Mouse (Mus musculus): Measurements from ENCODE around the gene Ephx3. TPM values are rescaled to one million over a fixed set of nuclear protein-coding genes. Genes with fewer than 3 reads are reported as not detected.

Gene Ephx3
- total and polyA plus RNA-seq, 3 experiments: 0.08 TPM; not detected in 2

DNA sequence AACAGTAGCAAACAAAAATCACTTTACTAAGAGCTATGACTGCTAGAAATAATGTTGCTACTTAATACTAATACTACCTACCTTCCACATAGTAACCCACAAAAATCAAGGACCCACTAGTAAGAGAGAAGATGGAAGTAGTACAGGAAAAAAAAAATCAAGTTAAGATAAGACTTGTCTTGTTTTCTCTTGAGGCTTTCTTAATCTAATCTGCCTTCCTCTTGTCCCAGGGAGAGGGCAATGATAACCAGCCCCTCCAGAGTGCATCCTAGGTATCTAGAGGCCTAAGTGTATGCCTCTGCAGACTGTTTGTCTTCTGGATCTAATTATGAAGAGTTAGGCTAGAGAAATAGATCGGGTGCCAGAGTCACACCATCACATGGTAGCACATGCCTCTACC, 49.2 kb upstream of the Ephx3 start:
- no peak overlapping the region for H3K9ac ChIP-seq (ENCODE audit: control insufficient read depth, low read depth, low read length, poor library complexity, severe bottlenecking)
- H3K27me3 ChIP-seq (ENCODE audit: control insufficient read depth in 1 of 2, insufficient read depth in 2 of 2, low read length in 2 of 2): no peaks in the 10 kb centered on the region
- peaks cover 15 to 54% of the 10 kb centered on the region in 2 experiments for H3K36me3 ChIP-seq (ENCODE audit: control insufficient read depth in 1 of 2, insufficient read depth in 2 of 2, low read length in 2 of 2)
- no peak overlapping the region; the same call in 1 of the 2 replicates for H3K27ac ChIP-seq (ENCODE audit: control insufficient read depth, low read depth, low read length)
- DNase-seq (ENCODE audit: low read depth, low spot score): peak; percentile 49
- H3K9me3 ChIP-seq (replicated peaks; ENCODE audit: insufficient read depth, low read length): no peaks in the 10 kb centered on the region
- no peak overlapping the region for H3K4me3 ChIP-seq (ENCODE audit: control insufficient read depth in 1 of 2, insufficient read depth in 1 of 2, low read depth in 2 of 2, low read length in 2 of 2)
- peaks cover 24 to 38% of the 10 kb centered on the region in 2 experiments for H3K4me1 ChIP-seq (ENCODE audit: control insufficient read depth in 1 of 2, insufficient read depth in 2 of 2, low read length in 2 of 2)
- peaks cover 61% of the 10 kb centered on the region for H3K79me2 ChIP-seq (ENCODE audit: control insufficient read depth, insufficient read depth, low read length, poor library complexity)
- TF ChIP-seq HCFC1 (IDR thresholded peaks at IDR 0.05; ENCODE audit: low read depth, low read length) (no peak), MEF2A (IDR thresholded peaks at IDR 0.05; ENCODE audit: extremely low read depth, insufficient replicate concordance, low read depth, low read length, poor library complexity, severe bottlenecking) (no peak), POLR2A (IDR thresholded peaks at IDR 0.05; ENCODE audit: control insufficient read depth in 1 of 2, insufficient read depth in 1 of 2, low read depth in 1 of 2, low read length in 2 of 2, poor library complexity in 1 of 2) (no peak), KAT2A (conservative IDR thresholded peaks at IDR 0.05; ENCODE audit: low read depth, low read length) (no peak), NELFE (IDR thresholded peaks at IDR 0.05; ENCODE audit: low read depth, low read length) (no peak), MYC (IDR thresholded peaks at IDR 0.05; ENCODE audit: low read depth, low read length) (peak; percentile 11; the same call in 1 of the 2 replicates), SIN3A (IDR thresholded peaks at IDR 0.05; ENCODE audit: low read length) (peak; percentile 51), MAX (IDR thresholded peaks at IDR 0.05; ENCODE audit: low read length) (no peak), TAL1 (IDR thresholded peaks at IDR 0.05; ENCODE audit: low read length) (no peak), USF2 (IDR thresholded peaks at IDR 0.05; ENCODE audit: borderline replicate concordance in 1 of 2, insufficient read depth in 1 of 2, low read depth in 1 of 2, low read length in 2 of 2) (no peak), JUND (IDR thresholded peaks at IDR 0.05; ENCODE audit: low read depth, low read length) (no peak), CHD2 (IDR thresholded peaks at IDR 0.05; ENCODE audit: low read length) (no peak), EP300 (IDR thresholded peaks at IDR 0.05; ENCODE audit: low read depth in 1 of 2, low read length in 2 of 2) (peak; percentile 83 to 90), CTCF (IDR thresholded peaks at IDR 0.05 in 2 of 3, conservative IDR thresholded peaks at IDR 0.05 in 1 of 3; ENCODE audit: control insufficient read depth in 1 of 3, insufficient read depth in 1 of 3, low read depth in 2 of 3, low read length in 3 of 3, poor library complexity in 1 of 3, severe bottlenecking in 1 of 3) (no peak), MYB (IDR thresholded peaks at IDR 0.05; ENCODE audit: low read depth, low read length) (no peak), MAZ (IDR thresholded peaks at IDR 0.05; ENCODE audit: low read depth, low read length) (0 out of 2 replicates have a peak, but pooled peaks have one; percentile 25), POLR2AphosphoS2 (IDR thresholded peaks at IDR 0.05; ENCODE audit: low read length) (no peak), MAFK (IDR thresholded peaks at IDR 0.05; ENCODE audit: borderline replicate concordance, low read depth, low read length) (peak; percentile 67; the same call in 1 of the 2 replicates), NRF1 (IDR thresholded peaks at IDR 0.05; ENCODE audit: insufficient read depth, low read depth, low read length, poor library complexity, severe bottlenecking) (no peak), ZNF384 (IDR thresholded peaks at IDR 0.05; ENCODE audit: low read depth, low read length) (peak; percentile 83), POLR2AphosphoS5 (IDR thresholded peaks at IDR 0.05; ENCODE audit: borderline replicate concordance, low read depth, low read length) (no peak), GABPA (IDR thresholded peaks at IDR 0.05; ENCODE audit: low read depth, low read length) (no peak), E2F4 (IDR thresholded peaks at IDR 0.05; ENCODE audit: borderline replicate concordance, low read depth, low read length) (no peak), TCF12 (IDR thresholded peaks at IDR 0.05; ENCODE audit: low read depth, low read length) (peak; percentile 84), TBP (IDR thresholded peaks at IDR 0.05; ENCODE audit: low read depth, low read length) (no peak), ZC3H11A (IDR thresholded peaks at IDR 0.05; ENCODE audit: low read depth, low read length) (peak; percentile 2; the same call in 1 of the 2 replicates), MXI1 (IDR thresholded peaks at IDR 0.05; ENCODE audit: low read depth, low read length) (no peak), ZMIZ1 (IDR thresholded peaks at IDR 0.05; ENCODE audit: low read depth, low read length) (no peak), USF1 (IDR thresholded peaks at IDR 0.05; ENCODE audit: low read depth, low read length) (no peak), RCOR1 (IDR thresholded peaks at IDR 0.05; ENCODE audit: low read depth, low read length) (peak; percentile 99), SMC3 (IDR thresholded peaks at IDR 0.05; ENCODE audit: low read depth, low read length) (no peak), ELF1 (IDR thresholded peaks at IDR 0.05; ENCODE audit: low read depth, low read length) (no peak), ETS1 (IDR thresholded peaks at IDR 0.05; ENCODE audit: low read depth, low read length) (peak; percentile 75), CHD1 (IDR thresholded peaks at IDR 0.05; ENCODE audit: low read depth, low read length) (no peak), BHLHE40 (IDR thresholded peaks at IDR 0.05; ENCODE audit: borderline replicate concordance, low read depth, low read length) (peak; percentile 27; the same call in 1 of the 2 replicates), ZKSCAN1 (IDR thresholded peaks at IDR 0.05; ENCODE audit: low read depth, low read length) (no peak), RAD21 (IDR thresholded peaks at IDR 0.05; ENCODE audit: low read depth, low read length) (no peak), UBTF (IDR thresholded peaks at IDR 0.05; ENCODE audit: borderline replicate concordance, insufficient read depth, low read depth, low read length) (no peak)

All from MEL (cell line).